Mouse (Mus musculus) thymus, adult 2 months (tissue): ENCODE measurements around the gene Med29.

Experiments used
- CTCF ChIP-seq: fragments of 200-500 bp; IDR thresholded peaks from 2 replicates; pipeline ENCODE4 v1.5.1; 2012; ENCODE audit warnings: mild to moderate bottlenecking, control low read depth, low read length, moderate library complexity, borderline replicate concordance; ENCODE audit not compliant: control insufficient read depth, poor library complexity, insufficient read depth; ENCODE audit errors: extremely low read depth
- POLR2A ChIP-seq: fragments of 200-500 bp; IDR thresholded peaks from 2 replicates; pipeline ENCODE4 v1.6.1; 2012; ENCODE audit warnings: mild to moderate bottlenecking, low read length, control low read depth, moderate library complexity; ENCODE audit not compliant: control insufficient read depth, poor library complexity, insufficient read depth; ENCODE audit errors: extremely low read depth

GRCm38 (mm10) chr7:28347746-28348145 lies 44.8 kb downstream of the Med29 start:
- TF ChIP-seq CTCF (no peak), POLR2A (no peak)
